Mouse (Mus musculus) activated CD4-positive, CD25-positive, alpha-beta regulatory T cell, adult 4 months (primary cell): ENCODE data around the gene Rnpepl1. TPM values are rescaled to one million over a fixed set of nuclear protein-coding genes. Genes with fewer than 3 reads are reported as not detected.

Experiments used
- ATAC-seq: one replicate; pipeline ENCODE4 v1.8.0; 2017
- polyA plus RNA-seq, 2 experiments: library from polyadenylated mRNA; unstranded; fragments of 100-300 nt; shearing (Covaris generic); gene quantifications; one replicate each; pipeline ENCODE4 v1.2.1; 2017

Rnpepl1 gene
- polyA plus RNA-seq, 2 experiments from 2014 or later = 23.3 to 25.3 TPM

DNA sequence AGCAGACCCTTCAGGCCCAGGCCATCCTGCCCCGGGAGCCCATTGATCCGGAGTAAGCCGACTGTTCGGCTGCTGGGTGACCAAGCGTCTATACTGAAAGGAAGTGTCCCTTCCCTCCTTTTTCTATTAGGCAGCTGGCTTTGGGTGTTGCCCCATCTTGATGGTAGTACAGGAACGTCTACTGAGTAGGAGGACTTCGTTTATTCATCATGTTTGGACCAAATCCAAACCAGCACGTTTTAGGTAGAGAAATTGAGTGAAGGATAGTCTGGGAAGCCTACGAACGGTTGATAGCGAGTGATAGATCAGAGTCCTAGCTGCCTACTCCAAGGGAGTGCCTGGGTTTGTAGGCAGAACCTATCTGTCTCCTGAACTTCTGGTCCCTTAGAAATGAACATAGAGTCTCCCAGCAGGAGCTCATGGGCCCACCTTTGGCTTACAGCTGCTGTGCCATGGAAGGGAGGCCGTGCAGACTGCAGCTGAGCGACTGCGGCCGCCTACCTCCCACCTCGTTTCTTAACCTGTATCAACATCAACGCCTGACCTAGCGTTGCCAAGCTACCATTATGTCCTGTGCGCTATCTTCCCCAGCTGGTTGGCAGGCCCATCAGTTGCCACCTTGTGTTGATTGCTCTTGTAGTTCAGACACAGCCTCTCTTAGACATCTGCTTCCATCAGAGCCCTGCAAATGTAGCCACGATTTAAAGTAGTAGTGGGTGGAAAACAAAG lies 2.8 kb upstream of the Rnpepl1 start:
- no peak for ATAC-seq

DNA sequence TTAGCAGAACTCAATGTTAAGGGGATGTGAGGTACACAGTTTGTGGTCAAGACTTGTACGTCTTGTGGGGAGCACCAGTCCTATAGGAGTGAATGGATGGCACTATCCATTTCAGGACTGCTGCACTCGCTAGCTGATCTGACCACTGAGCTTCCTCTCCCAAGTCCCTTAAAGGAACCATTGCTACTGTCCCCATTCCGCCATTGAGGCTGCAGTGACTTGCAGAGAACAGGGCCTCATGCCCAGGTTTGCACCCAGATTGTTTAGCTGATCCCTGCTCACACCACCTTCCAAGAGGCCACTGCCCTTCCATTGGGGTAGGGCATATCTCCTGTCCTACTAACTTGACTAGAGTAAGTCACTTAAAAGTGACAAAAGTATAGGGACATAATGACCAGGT lies 1.9 kb upstream of the Rnpepl1 start:
- no peak for ATAC-seq

GRCm38 (mm10) chr1:92909068-92909467 lies 1.5 kb upstream of the Rnpepl1 start:
- ATAC-seq = no peak

- ATAC-seq = no peak
These were observed 540 bp downstream of the Rnpepl1 start for GRCm38 (mm10) chr1:92910925-92911720.

GRCm38 (mm10) chr1:92911721-92912138 lies 1.1 kb downstream of the Rnpepl1 start:
- no peak for ATAC-seq

DNA sequence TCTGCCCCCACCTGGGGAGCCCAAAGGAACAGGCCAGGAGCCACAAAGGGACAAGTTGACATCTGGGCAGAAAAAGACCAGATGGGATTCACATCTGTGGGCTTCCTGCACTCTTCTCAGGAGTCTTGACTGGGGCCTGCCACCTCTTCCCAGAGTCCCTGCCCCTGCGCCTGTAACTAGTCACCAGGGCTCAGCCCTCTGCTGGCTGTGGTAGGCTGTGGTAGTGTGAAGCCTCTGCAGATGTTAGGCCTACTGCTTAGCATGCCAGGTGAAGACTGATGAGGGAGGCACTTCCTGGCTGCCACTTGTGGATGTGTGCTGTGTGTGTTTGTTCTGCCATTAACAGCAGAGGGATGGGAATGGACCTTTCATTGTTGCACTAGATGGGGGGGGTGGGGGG lies 1.7 kb downstream of the Rnpepl1 start:
- ATAC-seq = peak; percentile 21

DNA sequence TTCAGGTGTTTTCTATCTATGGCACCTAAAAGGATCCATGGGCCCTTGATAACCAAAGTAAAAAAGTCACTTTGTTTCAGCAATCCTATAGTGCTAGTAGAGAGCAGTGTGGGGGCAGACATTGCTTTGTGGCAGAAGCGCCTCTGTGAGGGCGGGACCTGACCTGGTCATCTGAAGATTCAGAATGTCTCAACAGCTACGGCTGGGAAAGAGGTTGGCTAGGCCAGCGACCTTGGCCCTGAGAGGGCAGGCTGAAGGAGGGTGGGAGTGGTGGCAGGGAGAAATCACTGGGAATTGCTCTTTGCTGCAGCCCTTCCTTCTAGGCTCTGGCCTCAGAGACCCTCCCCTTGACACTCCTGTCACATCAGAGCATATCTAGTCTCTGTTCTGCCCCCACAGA lies 3.7 kb downstream of the Rnpepl1 start:
- no peak for ATAC-seq

DNA sequence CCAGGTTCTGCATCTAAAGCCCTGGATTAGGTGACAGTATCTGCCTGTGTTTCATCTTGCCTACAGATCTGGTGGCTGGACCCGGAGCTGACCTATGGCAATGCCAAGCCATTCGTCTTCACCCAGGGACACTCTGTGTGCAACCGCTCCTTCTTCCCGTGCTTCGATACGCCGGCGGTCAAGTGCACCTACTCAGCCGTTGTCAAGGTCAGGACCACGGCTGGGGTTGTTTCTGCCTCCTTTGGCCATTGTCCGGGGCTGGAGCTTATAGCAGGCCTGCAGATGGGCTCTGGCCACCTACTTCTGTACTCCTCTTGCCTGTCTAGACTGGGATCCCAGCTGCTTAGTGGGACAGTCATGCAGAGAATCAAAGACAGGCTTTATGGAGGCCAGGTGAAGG lies 4.4 kb downstream of the Rnpepl1 start:
- ATAC-seq = no peak

DNA sequence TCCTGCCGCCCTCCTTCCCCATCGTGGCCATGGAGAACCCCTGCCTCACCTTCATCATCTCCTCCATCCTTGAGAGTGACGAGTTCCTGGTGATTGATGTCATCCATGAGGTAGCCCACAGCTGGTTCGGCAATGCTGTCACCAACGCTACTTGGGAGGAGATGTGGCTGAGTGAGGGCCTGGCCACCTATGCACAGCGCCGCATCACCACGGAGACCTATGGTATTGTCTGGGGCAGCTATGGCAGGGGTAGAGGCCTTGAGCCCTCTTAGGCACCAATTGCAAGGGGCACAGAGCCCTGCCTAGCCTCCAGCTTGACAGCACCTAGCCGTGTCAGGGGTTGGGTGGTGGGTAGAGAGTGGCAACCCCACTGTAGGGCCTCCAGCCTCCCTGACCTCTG lies 6.1 kb downstream of the Rnpepl1 start:
- no peak for ATAC-seq

- ATAC-seq = no peak
These were observed 8.6 kb downstream of the Rnpepl1 start for GRCm38 (mm10) chr1:92919151-92919550.

DNA sequence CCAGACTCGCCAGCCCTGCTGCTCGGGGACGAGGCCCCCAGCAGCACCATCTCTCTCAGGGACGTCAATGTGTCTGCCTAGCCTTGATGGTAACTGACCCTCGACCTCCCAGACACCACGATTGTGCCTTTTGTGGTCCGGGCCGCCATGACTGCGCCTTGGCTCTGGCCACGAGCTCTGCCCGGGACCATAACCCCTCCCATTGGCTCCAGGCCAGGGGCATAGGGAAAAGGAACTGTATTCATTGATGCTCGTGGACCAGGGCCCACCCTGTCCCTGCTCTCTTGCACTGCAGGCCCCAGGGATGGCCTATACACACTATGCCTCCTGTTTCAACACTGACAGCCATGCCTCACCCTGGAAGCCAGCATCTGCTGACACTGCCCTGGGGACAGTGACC lies 9.2 kb downstream of the Rnpepl1 start:
- ATAC-seq = no peak

- ATAC-seq = no peak
These were observed 10.1 kb downstream of the Rnpepl1 start for GRCm38 (mm10) chr1:92920474-92921200.

DNA sequence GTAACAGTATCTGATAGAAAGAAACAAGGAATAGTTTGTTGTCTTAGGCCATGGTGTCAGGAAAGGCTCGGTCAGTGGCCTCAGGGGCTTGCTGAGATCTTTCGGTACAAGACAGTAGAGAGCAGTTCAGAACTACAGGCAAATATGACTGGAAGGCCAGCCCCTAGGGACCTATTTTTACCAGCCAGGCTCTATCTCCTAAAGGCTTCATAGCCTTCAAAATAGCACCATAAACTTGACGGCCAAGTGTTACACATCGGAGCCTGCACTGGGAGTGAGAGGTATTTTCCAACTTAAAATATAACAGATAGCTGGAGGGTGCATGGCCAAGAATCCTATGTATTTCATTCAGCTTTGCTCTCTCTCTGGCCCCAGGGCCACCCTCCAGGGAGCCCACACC lies 10.9 kb downstream of the Rnpepl1 start:
- no peak for ATAC-seq

DNA sequence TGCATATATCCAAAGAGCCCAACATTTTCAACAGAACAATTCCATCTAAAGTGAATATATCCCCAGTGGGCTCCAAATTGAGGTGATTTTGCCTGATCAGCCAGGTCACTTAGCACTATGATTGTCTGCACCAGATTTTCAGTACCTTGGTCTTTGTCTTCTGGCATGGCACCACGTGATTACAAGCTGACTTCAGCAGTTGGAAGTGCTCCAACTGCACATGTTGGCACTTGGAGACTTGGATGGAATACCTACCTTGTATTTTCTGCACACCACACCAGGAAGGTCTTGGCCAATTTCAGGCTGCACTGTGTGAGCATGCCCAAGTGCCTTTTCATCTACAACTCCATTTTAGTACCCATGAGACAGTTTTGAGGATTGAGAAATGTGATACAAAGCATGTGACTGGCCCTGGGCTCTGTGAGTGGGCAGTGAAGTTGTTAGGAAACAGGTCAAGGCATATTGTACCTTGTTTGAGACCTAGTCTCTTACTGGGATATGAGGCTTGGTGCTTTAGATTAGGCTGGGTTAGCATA lies 19.7 kb downstream of the Rnpepl1 start:
- no peak for ATAC-seq

DNA sequence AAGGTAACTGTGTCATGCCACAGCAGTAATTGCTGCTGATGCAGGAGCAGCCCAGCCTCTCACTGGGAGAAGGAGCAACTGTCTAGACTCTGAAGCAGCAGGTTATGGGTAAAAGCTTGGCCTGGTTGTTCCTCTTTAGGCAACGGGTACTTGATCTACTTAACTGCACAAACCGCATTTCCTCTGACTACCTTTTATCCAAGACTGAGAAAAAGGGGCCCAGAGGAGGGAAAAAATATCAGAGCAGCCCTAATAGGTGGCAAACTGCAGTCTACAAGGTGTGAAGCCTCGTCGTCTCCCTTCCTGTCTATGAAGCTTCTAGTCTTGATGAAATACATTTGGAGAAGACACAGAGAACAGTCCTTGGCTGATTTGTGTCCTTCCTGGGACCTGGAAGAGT lies 23.0 kb downstream of the Rnpepl1 start:
- no peak for ATAC-seq

DNA sequence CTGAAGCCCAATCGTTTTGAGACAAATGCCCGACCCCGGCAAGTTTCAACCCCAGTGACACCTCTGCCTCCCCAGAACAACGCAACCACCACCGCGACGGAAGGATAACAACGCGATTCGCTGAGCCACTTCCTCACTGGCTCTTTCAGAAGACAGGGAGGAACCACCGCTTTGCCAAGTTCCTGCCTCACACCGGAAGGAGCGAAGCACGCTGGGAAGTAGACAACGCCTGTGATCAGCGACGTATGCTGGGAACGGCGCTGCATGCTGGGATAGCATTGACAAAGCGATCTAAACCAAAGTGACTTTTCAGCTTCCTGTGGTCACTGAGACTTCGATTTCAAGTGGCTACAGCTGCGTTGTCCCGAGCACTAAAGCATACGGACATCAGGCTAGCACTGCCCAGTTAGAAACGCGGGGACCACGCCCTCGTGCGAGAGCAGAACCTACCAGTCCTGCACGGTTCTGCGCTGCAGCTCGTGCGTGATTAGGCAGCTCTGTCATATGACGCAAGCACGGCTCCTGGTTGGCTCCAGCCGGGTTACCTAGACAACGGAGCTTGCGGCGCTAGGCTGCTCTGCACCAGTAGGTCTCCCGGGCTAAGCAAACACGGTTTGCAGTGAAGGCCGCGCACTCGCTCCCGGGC lies 23.7 kb downstream of the Rnpepl1 start, which contains the start of gene Capn10:
Gene Capn10, plus strand, starts transcription at position 195 of the 646 bp plus-strand sequence.
- ATAC-seq = peak; percentile 96

GRCm38 (mm10) chr1:92935054-92935962 lies 24.7 kb downstream of the Rnpepl1 start:
- ATAC-seq = no peak

- ATAC-seq = no peak
These were observed 25.4 kb downstream of the Rnpepl1 start for GRCm38 (mm10) chr1:92935977-92936376.

DNA sequence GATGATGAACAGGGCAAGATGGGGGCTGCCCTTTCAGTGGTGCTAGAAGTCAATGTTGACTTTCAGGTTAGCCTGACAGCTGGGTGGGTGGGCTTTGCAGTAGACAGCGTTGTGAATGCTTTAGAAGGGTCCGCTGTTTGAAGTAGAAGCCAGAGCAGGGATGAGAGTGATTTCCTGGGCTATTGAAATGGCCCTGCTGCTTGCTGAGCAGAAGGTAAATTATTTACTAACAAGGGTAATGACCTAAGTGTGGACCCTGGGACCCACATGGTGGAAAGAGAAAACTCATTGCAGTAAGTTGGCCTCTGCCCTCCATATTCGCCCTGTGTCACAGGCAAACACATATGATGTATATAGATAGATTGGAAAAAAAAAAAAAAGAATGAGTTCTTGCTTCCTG lies 25.9 kb downstream of the Rnpepl1 start:
- ATAC-seq = no peak

DNA sequence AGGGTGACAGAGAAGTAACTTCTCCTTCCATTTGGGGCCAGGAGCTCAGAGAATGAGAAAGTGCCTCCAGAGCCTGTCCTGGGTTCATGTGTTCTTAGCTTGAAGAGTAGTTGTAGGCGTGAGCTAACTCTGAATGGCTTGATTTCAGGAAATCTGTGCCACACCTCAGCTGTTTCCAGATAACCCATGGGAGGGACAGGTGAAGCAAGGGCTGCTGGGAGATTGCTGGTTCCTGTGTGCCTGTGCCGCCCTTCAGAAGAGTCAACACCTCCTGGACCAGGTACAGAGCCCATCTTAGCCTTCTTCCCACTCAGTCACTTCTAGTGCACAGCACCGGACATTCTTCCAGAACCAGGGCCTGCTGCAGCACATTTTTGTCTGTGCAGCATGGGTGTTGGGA lies 27.2 kb downstream of the Rnpepl1 start:
- ATAC-seq = no peak

DNA sequence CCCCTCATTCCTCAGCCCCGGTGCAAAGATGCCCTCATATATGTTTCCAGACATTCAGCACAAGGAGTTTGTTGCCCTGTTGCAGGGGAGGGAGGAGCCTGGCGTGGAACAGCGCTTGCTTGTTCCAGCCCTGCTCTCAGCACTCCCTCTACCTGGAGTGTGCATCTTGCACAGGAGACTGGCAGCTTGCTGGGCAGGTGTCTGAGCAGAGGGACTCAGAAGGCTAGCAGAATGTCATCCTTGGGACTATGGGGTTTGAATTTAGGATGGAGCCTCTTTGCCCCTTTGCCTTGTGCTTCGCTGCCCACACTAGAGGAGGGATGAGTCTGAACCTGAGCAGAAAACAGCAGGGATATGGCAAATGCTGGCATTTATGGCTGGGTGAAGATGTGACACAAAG lies 29.2 kb downstream of the Rnpepl1 start:
- ATAC-seq = no peak
